Mouse (Mus musculus) kidney, postnatal 36 days (tissue): Measurements from ENCODE around the gene S100a10.

Experiments
- DNase-seq, 2 experiments: peaks; one replicate each; pipeline ENCODE4 v3.0.0; 2021 to 2022; ENCODE audit warnings: mixed read lengths in 2 of 2

The S100a10 gene

DNA sequence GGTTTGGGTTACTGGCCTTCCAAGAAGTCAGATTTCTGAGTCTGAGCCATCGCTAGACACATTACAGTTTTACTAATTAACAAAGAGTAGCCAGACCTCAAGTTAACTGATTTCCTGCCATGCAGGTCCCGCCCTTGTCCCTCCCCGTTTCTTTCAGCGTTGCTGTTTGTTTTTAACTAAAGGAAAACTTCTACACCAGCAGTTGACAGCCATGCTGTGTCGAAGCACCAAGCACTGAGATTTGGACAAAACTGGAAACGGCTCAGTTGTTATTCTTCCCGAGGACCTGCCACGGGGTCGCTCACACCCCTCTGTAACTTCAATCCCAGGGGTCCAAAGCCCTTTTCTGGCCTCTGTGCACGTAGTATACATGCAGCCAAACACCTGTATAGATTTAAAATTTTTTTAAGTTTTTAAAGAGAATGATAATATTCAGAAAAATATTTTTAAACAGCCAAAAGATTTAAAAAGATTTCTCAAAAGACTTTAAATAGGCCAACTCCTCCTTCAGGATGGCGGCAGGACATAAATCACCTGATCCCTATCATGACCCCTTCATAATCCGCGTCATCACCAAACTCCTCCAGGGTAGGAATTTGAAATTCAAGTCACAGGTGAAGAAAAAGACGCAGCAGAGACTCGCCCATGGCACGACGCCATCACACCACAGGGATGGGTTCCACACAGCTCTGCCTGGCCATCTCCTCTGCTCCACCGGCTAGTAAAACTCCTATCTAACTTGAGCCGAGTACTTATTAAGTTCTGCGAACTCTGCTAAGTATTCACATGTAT lies 6.9 kb upstream of the S100a10 start:
- peak; percentile 64 to 74 for DNase-seq

DNA sequence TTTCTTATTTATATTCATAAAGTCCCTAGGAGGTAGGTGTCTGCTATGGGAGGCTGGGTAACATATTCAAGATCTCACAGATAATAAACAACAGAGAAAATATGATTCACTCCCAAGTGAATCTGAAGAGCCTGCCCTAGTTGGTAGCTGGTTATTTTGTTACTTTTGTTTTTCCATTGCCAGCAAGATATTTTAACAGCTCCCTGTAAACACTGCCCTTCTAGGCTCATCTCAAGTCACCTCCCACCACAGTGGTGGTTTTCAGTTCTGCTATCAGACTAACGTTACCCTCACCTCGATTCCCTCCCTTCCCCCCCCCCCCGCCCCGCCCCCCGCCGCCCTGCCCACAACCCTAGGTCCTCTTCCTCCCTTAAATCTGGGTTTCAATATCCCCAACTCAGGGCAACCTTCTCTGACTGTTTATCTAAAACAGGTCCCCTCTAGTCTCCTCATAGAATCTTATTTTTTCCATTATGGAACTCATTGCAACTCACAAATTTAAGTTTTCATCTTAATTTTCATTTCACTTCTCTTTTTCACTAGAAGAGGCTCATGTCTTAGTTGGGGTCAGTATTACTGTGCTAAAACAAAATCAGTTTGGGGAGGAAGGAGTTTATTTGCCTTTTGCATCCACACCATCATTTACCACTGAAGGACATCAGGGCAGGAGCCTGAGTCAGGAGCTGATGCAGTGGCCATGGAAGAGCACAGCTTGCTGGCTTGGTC lies 6.2 kb upstream of the S100a10 start:
- DNase-seq = no peak

DNA sequence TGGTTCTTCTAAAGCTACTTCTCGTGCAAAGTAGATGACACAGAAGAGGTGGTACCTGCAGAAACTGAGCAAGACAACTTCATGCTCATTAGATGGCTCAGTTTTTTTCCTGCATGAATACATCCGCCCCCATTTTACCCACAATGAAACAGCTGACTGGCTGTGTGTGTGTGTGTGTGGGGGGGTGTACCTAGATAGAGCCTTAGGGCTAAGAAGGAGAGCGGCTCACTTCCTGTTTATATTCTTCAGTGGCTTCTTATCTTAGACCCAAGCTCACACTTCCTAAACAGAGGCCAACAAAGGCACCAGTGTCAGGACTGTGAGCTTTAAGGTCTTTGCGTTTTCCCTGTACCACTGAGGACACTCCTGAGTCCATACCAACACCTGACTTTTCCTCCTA lies 4.9 kb upstream of the S100a10 start:
- DNase-seq = no peak

DNA sequence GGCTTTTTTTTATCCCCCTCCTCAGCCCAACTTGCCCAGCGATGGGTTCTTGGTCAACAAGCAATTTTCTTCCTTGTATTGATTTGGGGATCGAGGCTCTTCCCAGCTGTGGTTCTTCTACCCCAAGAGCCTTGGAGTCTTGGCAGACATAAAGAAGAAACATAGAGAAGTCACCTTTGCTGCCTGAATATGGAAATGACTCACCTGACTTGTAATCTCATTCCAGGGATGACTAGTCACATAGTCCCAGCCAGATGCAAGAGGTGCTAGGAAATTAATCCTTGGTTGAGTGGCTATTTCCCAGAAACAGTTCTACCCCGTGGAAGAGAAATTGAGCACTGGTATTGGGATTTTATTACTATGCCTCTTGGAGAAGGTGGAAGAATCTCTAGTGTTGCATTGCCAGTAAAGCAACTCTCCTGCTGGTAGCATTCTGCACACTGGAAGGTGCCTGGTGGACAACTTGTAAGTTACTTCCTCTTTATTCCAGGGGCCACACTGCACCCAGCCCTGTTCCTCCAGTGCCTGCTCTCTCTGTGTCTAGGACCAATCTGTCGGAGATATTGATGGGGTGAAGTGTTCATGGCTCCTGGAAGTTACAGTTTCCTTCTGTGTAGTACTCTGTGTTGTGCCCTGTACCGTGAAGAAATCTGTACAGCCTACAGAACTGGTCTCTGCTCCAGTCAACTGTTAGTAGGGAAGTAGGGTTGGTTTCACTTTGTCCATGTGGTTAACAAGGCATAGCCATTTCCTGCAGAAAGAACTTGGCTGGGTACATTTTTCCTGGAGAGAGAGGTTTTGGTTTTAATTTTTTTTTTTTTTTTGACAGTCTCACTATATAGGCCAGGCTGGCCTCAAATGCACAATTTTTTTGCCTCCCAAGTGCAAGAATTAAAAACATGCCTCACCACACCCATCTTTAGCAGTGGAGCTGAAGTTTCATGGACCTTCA lies 2.7 kb upstream of the S100a10 start:
- DNase-seq = no peak

DNA sequence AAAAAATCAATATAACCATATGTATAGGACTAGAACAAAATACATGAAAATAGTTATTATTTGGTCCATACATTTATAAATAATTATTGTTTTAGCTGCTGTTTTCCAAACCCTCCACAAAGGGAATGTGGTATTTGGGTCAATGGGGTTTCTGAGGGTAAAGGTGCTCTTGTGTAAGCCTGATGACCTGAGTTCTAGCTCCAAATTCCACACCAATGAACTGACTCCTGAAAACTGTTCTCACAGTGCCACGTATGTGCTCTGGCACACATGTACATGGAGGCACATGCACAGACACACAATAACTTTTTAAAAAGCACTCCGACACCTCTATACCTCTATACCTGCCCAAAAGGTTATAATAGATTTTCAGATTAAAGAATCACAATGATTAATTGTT lies 1.6 kb upstream of the S100a10 start:
- no peak for DNase-seq

DNA sequence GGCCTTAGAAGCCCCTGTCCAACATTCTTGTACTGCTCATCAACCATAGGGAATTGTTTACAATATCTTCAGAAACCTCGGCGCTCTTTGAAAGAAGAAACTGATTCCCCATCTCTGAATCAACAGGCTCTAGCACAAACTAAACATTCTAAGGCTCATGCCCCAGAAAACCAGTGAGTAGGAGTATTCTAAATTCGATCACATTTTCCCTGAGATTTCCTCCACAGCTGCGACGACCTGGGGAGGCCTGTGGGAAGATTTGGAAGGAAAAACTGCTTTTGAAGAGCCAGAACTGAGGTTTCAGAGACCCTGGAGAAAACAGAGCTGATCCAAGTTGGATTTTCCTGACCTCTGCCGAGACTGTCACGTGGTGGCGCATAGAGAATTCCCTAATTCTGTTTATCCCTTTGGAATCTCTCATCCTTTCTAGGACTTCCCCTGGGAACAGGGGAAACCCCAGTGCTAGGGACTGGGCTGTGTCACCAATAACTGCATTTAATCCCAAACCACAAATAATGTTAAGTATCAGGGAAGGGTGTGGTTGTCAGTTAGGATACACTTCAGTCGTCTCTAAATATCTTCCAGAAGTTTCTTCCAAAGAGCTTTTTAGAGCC lies 1.0 kb upstream of the S100a10 start:
- DNase-seq = peak; percentile 25 to 27

DNA sequence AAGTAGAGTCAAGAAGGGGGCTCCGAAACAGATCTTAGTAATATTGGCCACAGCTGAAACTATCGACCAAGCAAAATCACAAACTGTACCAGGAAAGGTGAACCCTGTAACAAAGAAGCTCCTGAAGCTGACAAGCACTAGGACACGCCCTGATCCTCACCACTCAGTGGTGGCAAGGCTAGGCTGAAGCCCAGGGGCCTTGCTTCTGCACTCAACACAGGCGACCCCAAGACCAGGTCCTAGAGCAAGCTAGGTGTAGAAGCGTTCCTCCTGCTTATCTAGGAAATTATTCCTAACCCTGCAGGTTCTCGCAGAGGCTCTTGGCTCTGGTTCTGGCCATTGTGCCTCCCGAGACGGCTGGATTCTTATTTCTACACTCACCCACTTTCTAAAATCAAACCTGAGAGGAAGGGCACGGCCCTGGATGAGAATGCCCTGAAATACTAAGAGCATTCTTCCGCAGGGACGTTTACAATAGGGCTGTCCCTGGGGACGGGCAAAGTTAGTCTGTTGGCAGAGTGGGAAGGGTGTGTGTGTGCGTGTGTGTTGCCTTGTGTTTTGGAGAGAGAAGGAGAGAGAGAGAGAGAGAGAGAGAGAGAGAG lies 400 bp upstream of the S100a10 start:
- peak in 1 of 2 experiments; percentile 47 for DNase-seq

DNA sequence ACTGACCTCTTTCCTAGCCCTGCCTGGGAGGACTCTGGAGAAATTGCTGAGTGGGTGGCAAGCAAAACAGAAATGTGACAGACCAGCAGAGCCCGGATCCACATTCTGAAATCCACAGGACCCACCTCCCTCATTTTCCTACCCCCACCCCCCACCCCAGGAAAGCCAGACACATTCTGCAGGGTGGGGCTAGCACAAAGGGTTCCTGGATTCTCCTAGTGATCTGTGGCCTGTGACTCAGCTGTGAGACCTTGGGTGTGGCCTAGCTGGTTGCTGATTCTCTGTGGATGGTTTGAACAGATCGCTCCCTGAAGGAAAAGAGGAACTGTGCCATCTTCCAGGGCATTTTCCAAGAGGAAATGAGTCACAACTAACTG lies 986 bp downstream of the S100a10 start:
- DNase-seq = peak; percentile 69 to 82

DNA sequence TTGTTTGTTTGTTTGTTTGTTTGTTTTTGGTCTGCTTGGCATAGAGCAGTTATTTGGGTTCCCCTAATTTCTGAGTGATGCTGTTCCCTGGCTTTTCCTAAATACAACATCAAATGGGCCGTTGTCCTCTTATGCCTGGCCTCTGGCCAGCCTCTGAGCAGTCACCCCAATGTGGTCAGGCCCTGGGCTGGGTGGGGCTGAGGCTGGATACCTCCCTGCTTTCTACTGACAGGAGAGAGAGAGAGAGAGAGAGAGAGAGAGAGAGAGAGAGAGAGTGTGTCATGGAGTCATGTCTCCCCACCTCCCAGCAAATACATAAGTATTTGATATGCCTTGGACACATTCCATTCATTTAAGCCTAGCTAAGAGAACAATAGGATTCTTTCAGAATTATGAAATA lies 1.7 kb downstream of the S100a10 start:
- no peak for DNase-seq

DNA sequence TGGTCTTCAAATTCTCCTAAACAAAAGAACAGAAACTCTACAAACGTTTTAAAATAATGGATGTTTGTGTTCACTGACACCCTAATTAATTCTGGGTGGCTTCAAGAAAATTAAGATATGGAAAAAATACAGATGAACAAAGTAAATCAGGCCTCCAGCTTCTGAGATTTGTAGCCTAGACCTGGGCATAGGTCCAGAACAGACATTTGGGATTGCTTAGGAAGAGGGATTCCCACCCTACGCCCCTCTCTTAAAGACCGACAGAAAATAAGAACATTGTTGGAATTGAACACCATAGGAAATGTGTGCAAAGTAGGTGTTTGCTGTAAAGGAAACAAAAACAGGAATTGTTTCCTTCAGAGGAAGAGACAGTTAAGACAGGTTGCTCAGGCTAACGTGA lies 2.6 kb downstream of the S100a10 start:
- no peak for DNase-seq

DNA sequence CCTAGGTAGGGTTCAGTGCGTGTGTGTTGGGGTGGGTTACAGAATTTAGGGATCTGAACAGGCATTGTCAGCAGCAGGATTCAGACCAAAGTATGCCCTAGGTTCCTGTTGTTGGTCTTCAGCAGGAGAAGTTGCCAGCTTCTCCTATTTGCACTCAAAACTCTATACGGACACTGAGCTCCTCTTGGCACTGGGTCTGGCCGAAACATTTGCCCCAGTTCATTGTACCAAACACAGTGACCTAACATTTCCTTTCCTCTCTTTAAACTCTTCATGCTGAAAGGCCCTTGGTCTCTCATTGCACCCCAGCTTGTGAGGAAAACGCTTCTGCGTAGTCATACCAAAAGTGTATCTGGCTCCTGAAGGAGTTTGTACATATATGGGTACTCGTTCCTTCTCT lies 5.1 kb downstream of the S100a10 start:
- DNase-seq = no peak

DNA sequence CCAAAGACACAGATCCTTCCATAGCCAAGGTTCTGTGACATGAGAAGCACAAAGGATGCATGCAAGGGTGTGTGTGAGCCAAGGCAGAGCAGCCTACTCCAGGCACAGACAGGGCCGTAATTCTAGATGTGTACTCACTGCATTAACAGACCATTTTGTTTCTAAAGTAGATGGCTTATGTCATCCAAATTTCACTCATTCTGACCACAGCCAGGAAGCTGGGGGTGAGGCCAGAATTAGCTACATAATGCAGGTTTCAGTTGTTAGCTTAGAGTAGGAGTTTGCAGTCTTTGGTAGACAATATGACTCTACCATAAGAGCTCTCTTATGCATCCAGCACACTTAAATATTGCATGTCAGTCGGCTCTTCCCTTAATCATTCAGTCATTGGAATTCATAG lies 7.5 kb downstream of the S100a10 start:
- DNase-seq = no peak

DNA sequence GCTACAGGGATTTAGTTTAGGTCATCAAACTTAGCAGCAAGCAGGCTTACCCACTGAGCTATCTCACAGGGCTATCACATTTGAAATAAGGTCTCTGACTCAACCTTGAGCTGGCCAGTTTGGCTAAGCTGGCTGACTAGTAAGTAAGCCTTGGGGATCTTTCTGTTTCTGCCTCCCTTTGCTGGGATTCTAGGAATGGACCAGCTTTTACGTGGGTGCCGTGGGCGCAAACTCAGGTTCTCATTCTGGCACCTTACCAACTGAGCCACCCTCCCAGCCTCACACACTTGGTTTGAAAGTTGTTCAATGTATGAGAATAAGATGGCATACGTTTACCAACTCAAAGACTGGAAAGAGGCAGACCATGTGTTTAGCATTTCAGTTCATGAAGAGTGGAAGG lies 8.3 kb downstream of the S100a10 start:
- DNase-seq = no peak

DNA sequence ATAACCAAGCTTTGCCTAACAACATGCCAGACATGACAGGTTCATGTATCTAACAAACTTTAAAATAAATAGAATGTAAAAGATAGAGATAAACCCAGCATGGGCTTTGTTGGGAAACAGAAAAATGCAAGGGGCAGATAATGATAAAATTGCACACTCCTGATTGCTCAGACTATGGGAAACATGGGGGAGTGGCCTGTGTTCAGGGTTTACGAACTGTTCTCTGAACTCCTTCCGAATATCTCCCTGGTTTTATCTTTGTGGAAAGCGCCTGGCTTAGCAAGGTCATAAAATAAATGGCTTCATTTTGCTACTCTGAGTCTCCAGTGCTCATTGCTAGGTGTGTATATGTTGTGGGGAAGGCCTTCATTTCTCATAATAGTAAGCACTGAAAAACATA lies 12.0 kb downstream of the S100a10 start:
- DNase-seq = no peak

DNA sequence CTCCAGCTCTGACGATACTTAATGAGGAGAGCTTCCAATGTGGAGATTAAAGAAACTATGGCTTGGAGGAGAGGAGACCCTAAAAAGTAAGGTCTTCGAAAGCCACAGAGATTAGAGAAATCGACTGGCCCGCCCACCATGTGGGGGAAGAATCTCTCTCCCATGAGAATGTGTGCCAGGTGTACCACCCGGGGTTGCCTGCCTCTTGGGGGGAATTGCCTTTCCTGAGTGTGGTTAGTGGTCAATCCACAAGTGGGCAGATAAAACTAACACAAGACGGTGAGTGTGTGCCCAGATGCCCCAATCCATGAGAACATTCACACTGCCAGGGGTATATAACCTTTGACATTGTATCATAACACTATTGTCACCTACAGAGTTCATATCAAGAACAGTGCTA lies 12.8 kb downstream of the S100a10 start:
- DNase-seq = no peak

DNA sequence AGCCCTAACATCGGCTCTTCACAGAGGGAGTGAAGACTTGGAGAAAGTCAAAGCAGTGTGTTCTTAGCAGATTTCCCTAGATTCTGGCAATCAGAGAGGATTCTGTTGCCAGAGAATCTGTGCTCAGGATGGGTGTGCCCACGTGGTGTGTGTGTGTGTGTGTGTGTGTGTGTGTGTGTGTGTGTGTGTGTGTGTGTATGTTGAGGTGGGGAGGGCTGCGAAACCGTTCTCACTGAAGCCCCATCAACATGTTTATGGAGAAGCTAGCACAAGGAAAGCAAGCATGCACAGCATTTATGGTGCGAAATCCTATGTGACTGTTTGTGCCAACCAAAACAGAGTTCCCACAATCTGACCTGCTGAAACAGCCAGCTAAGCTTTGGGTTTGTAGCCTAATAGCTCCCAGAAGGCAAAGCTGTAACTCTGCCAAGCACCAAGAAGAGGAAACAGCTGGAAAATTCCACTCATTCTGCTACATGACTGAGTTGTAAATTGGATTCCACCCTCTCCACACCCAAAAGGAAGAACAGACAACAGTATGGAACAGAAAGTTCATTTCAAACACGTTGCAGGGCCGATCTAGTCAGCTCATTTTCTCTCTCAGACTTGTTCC lies 13.7 kb downstream of the S100a10 start:
- peak; percentile 75 to 93 for DNase-seq

DNA sequence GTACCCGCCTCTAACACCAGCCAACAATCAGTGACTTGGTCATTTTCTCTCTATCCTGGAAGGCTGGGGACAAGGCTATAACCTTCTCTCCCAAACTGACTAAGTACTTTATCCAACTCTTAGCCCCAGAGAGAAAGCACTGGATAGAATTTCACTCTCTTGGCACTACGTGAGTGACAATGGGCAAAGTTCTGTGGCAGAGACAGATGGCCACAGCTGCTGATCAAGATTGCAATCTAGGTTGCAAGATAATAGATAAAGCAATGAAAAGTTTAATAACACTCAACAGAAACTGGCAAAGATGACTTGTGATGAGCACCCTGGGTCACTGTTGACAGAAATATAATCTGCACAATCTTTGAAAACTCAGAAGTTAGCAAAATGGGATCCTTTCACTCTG lies 14.2 kb downstream of the S100a10 start:
- no peak for DNase-seq

DNA sequence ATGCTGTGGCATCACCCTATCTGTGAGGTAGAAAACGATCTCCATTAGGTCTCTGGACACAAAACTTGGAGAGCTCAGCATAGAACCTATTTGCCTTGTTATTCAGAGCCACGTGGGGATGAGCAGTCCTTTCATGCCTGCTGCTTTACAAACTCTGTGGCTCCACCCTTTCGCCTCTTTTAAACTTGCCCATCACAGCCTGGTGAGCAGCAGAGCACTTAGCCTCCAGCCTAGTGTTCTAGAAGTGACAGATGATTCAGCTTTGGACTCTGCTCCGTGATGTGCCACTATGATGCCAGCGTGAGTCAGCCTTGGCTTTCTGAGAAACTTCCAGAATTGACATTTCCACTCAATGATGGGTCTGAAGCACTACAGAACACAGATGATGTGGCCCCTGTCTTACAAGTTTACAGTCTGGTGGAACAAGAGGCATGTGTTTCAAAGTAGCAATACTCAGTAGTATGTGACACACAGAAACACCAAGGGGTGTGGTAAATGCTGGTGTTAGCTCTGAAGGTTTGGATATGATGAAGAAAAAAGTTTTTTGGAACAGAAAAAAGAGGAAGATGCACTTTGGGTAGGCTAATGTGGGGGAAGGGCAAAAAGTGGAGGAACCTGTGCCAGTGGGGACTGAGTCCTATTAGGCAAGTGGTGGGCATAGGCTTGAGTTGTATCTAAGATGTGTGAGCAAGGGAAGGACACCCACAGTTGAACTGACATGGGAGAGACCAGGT lies 17.3 kb downstream of the S100a10 start:
- no peak for DNase-seq

DNA sequence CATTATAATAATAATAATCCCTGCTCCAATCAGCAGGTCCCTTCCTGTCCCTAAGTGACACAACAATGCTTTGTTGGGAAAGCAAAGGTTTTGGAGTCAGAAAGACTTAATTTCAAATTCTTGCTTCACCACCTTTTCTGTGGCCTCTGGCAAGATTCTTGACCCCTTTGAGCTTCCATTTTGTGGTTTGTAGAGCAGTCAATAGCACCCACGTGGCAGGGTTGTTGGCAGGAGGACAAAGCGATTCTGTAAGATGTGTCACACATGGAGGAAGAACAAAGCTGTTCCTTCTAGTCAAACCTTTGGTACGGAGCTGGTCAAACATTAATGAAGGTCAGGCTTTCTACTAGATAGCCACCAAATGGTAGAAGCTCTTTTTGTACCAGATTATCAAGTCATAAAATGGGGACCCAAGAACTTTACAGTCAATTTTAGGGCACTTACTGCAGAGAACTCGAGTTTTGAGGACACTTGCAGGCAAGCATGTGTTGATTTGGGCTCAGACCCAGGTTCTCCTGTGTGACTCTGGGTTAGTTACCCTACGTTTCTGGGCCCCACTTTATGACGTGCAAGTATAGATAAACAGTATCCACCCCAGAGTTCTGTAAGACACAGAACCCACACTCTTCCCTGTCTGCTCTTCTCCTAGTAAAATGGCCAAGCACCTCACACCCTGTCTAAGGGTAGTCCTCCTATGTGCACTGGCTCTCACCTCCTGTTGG lies 24.6 kb downstream of the S100a10 start:
- peak; percentile 81 to 90 for DNase-seq

DNA sequence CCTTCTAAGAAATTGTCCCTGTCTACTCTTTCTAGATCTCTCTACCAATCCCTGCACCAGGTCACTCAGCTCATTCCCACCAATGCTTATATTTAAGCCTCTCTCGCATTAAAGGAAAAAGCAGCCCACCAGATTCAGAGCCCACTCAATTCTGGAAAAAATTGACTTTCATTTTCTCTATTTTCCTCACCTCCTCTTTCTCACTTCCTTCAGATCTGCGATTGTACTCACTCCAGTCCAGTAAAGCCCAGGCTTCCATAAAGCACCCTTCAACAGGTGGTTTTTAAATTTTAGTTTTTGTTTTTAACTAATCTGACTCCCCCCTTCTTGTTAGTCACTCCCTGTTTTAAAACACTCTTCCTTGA lies 25.1 kb downstream of the S100a10 start:
- no peak for DNase-seq

DNA sequence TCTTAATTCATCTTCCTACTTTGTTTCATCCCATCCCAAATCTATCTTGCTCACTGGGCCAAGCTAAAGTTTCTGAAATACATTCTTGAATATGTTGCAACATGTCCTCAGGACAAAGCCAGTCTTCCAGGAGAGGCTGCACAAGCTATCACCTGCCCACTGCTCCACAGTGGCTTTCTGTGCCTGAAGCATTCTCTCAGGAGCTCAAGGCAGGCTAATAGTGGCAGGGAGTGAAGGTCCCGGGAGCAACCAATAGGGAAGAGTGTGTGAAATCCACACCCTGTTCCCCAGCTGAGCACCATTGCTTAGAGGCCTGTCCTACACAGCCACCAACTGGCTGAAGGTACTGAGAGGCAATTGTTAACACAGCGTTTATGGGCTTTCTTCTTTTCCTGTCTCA lies 26.1 kb downstream of the S100a10 start:
- DNase-seq = no peak
